Mouse (Mus musculus) heart, embryonic 10.5 days (tissue): ENCODE results near the gene 4921504E06Rik. TPM values are rescaled to one million over a fixed set of nuclear protein-coding genes. Genes with fewer than 3 reads are reported as not detected.

Experiments
- DNase-seq: peaks from one replicate; pipeline ENCODE4 v3.0.0-alpha.2; 2017; ENCODE audit warnings: low spot score
- H3K27ac ChIP-seq: fragments of 300-500 bp; sonication (generic); 2 replicates; pipeline ENCODE4 v1.5.1; 2016; ENCODE audit warnings: mild to moderate bottlenecking
- H3K27me3 ChIP-seq: fragments of 300-500 bp; sonication (generic); 2 replicates; pipeline ENCODE4 v1.6.1; 2016; ENCODE audit warnings: mild to moderate bottlenecking; ENCODE audit not compliant: poor library complexity, insufficient read depth, severe bottlenecking
- H3K36me3 ChIP-seq: fragments of 300-500 bp; sonication (generic); 2 replicates; pipeline ENCODE4 v1.6.1; 2016; ENCODE audit warnings: mild to moderate bottlenecking, moderate library complexity
- H3K4me1 ChIP-seq: fragments of 300-500 bp; sonication (generic); 2 replicates; pipeline ENCODE4 v1.6.1; 2016; ENCODE audit warnings: mild to moderate bottlenecking
- H3K4me3 ChIP-seq: fragments of 300-500 bp; sonication (generic); 2 replicates; pipeline ENCODE4 v1.5.1; 2016; ENCODE audit warnings: mild to moderate bottlenecking, moderate library complexity
- H3K9me3 ChIP-seq: fragments of 300-500 bp; sonication (generic); 2 replicates; pipeline ENCODE4 v1.6.1; 2016; ENCODE audit warnings: mild to moderate bottlenecking, moderate library complexity
- WGBS: fragments of 180-500 bp; shearing (Covaris S2); methylation state at CpG from one replicate; pipeline ENCODE4 v1.1.7; 2016; 5-methylcytosine and 5-hydroxymethylcytosine counted together
- polyA plus RNA-seq: library from polyadenylated mRNA; unstranded; fragments of >200 nt; fragmentation: Nextera tagmentation; extraction: Ambion mirVana; gene quantifications from 2 replicates; pipeline ENCODE4 v1.2.1, GENCODE M21; 2016

The 4921504E06Rik gene
- not detected in 2 replicates for polyA plus RNA-seq

DNA sequence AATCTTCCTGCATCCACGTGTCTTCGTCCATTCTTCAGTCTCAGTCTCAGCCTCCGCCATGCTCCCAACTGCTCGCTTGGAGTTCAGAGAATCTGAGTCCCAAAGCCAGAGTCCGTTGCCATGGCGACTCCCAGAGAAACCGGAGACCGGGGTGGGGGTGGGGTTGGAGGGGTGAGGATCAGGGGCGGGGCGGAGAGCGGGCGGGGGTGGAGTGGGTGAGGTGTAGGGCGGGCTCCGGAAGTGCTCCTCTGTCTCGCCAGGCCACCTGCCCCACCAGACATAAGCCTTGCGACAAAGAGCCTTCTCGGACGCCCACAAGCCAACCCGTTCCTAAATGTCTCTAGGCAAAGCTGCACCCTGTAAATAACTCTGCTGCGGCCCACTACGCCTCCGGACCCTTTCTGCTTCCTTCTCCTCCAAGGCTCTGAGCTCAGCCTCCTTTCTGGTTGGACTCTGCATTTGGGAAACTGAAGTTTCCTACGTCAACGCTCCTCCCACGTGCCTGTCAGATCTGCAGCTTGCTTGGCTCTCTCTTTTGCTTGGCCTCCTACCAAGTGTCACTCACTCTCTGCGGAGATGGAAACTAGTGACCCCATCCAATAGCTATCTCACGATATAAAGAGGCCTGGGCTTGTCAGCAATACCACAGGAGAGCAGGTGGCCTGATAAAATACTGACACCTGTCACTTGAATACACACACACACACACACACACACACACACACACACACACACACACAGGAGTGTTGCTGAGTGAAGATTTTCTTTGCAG lies at the start of gene 4921504E06Rik:
Gene 4921504E06Rik (minus strand): TSS at position 94 of the 772 bp plus-strand sequence.
- WGBS, result 1% methylated on average over 27 of the region's 27 CpGs
- peak within 1 kb of the TSS; percentile 61 for H3K4me3 ChIP-seq
- H3K36me3 ChIP-seq, result no peaks in the 10 kb centered on the region
- no peaks in the 10 kb centered on the region for H3K27me3 ChIP-seq
- peaks cover 31% of the 10 kb centered on the region for H3K4me1 ChIP-seq
- H3K27ac ChIP-seq, result peak within 1 kb of the TSS; percentile 87
- H3K9me3 ChIP-seq, result no peaks in the 10 kb centered on the region
- DNase-seq, result peak; percentile 94

DNA sequence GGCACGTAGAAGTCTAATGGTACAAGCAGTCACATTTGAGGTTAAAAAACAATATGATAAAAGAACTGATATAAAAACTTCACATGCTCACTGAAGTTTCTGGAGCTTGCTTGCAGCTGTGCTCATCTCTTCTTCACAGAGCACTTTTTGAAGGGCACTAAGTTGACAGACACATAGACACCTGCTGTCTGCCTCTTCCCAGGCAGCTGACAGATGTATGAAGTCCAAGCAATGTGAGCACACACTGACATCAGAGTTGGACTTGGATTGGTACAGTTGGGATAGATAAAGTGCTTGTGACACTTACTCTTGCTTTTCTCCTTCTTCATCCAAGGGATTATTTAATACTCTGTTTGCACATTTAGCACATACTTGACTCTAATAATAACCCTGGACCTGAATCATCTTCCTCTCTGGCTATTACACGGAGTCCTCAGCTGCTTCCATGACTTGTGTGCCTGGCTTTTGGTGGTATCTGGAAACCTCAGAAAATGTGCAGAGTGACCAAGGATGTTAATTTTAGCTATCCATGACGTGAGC lies 47.7 kb upstream of the 4921504E06Rik start:
- WGBS, result 75% methylated on average over 3 of the region's 3 CpGs

DNA sequence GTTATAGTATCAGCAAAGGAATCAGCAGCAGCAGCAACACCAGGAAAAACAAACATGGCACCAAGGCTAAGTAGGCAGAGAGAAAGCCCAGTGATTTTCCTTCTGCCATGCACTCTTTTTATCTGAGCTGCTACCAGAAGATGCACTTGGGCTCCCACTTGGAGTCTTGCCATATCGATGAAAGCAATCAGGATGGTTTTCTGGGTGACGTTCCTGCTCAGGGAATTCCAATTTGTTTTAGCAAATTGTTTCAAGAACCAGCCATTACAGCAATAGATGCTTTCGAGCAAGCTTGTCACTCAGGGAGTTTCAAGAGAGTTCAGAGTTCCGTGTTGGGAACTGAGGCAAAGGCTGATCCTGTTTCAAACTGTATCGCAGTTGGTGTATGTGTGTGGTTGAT lies 47.1 kb upstream of the 4921504E06Rik start:
- 81% methylated on average over 5 of the region's 5 CpGs for WGBS
- DNase-seq, result no peak
- Histone ChIP-seq H3K4me1 (no peaks in the 10 kb centered on the region), H3K36me3 (no peaks in the 10 kb centered on the region), H3K27ac (no peak overlapping the region), H3K4me3 (no peak overlapping the region), H3K9me3 (no peaks in the 10 kb centered on the region), H3K27me3 (no peaks in the 10 kb centered on the region)

More for the DNA sequence above, 47.7 kb upstream of the 4921504E06Rik start:
- no peaks in the 10 kb centered on the region for H3K27me3 ChIP-seq
- no peak overlapping the region for H3K4me3 ChIP-seq
- no peaks in the 10 kb centered on the region for H3K36me3 ChIP-seq
- DNase-seq, result no peak
- no peak overlapping the region for H3K27ac ChIP-seq
- no peaks in the 10 kb centered on the region for H3K4me1 ChIP-seq
- H3K9me3 ChIP-seq, result no peaks in the 10 kb centered on the region

DNA sequence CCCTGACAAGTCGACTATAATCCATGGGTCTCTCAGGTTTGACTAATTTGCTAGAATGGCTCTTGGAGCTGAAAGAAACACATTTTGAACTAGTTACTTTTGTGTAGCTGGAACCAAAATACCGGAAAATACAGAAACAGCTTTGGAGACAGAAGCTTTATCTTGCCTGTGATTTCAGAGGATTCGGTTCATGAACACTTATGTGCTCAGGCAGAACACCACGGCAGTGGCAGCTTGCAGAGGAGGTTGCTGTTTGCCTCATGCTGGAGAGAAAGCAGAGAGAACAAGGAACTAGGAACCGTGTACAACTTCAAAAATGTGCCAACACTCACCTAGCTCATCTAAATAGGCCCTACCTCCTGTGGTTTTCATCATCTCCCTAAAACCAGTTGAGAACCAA lies 46.1 kb upstream of the 4921504E06Rik start:
- DNase-seq, result no peak
- H3K27ac ChIP-seq, result no peak overlapping the region
- 73% methylated on average over 5 of the region's 5 CpGs for WGBS
- H3K4me3 ChIP-seq, result no peak overlapping the region
- H3K4me1 ChIP-seq, result no peaks in the 10 kb centered on the region
- no peaks in the 10 kb centered on the region for H3K27me3 ChIP-seq
- no peaks in the 10 kb centered on the region for H3K36me3 ChIP-seq
- H3K9me3 ChIP-seq, result no peaks in the 10 kb centered on the region

DNA sequence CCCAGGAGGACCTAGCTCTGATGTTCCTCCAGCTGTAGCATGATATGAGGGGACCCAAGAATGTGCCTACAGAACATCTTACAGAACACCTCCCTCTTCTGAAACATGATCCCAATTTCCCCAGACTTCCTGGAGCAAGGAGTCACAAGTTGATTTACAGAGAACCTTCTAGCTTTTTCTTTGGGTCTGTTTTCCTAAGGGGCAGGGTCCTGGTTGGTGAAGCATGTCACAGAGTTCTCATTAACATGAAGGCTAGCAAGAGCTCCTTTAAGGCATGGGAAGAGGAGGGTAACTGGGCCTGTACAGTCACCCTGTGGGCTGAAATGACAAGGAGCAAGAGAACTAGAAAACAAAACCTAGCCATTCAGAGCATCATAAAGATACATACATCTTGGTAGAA lies 43.3 kb upstream of the 4921504E06Rik start:
- H3K4me3 ChIP-seq, result no peak overlapping the region
- no peaks in the 10 kb centered on the region for H3K27me3 ChIP-seq
- H3K36me3 ChIP-seq, result no peaks in the 10 kb centered on the region
- no peak overlapping the region for H3K27ac ChIP-seq
- H3K9me3 ChIP-seq, result no peaks in the 10 kb centered on the region
- DNase-seq, result no peak
- H3K4me1 ChIP-seq, result no peaks in the 10 kb centered on the region

DNA sequence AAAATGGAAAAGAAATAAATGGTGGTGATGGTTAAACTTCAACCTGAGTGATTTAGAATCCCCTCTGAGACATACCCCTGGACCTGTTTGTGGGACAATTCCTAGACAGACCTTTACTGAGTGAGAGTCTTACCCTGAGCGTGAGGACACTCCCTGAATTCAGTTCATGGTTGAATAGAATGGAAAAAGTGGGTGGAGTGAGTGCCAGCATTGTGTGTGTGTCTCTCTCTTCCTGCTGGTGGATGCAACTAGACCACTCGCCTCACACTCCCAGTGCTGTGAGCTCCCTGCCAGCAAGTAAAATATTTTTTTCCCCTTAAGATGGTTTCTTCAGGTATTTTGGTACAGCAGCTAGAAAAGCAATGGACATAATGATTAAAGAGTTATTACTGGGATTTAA lies 42.7 kb upstream of the 4921504E06Rik start:
- Histone ChIP-seq H3K27ac (no peak overlapping the region), H3K4me3 (no peak overlapping the region), H3K27me3 (no peaks in the 10 kb centered on the region), H3K36me3 (no peaks in the 10 kb centered on the region), H3K4me1 (no peaks in the 10 kb centered on the region), H3K9me3 (no peaks in the 10 kb centered on the region)
- WGBS, result 63% methylated on average over 2 of the region's 2 CpGs
- DNase-seq, result no peak

DNA sequence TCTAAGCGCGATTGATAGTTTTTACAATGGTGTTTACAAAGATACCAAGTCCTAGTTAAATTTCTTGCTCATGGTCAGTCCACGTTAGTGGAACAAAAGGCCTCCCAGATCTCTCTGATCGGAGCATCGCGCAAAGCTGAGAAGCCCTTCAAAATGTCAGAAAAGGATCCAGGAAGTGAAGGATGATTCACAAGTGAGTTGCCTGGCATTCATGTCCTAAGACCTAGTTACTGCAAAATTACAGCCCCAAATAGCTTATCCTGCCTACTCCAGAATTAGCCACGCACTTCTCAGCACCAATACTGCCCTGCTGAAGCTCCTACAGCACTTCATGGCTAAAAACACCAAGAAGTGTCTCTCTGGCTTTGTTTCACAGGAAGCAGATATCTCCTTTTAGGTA lies 41.1 kb upstream of the 4921504E06Rik start:
- no peak for DNase-seq
- no peak overlapping the region for H3K27ac ChIP-seq
- H3K9me3 ChIP-seq, result no peaks in the 10 kb centered on the region
- no peaks in the 10 kb centered on the region for H3K36me3 ChIP-seq
- no peaks in the 10 kb centered on the region for H3K27me3 ChIP-seq
- WGBS, result 70% methylated on average over 7 of the region's 7 CpGs
- no peak overlapping the region for H3K4me3 ChIP-seq
- H3K4me1 ChIP-seq, result no peaks in the 10 kb centered on the region

DNA sequence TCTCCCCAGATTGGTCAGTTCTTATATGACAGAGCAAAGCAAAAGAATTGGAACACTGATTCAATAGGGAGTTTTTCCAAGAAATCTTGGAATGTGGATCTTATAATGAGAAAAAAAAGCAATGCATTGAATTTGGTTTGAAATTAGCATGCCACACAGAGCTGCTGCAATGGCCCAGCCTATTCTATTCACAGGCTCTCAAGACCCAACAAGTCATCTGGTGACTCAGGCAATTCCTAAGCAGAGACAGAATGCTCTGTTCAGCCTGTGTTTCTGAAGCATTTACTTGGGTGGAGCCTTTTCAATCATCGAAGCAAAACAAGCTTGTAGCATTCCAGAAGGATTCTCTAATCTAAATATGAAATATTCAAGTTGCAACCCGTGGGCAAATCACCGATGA lies 26.1 kb upstream of the 4921504E06Rik start:
- H3K9me3 ChIP-seq, result no peaks in the 10 kb centered on the region
- no peaks in the 10 kb centered on the region for H3K27me3 ChIP-seq
- no peak for DNase-seq
- H3K36me3 ChIP-seq, result no peaks in the 10 kb centered on the region
- no peaks in the 10 kb centered on the region for H3K4me1 ChIP-seq
- no peak overlapping the region for H3K27ac ChIP-seq
- 91% methylated on average over 3 of the region's 3 CpGs for WGBS
- H3K4me3 ChIP-seq, result no peak overlapping the region

DNA sequence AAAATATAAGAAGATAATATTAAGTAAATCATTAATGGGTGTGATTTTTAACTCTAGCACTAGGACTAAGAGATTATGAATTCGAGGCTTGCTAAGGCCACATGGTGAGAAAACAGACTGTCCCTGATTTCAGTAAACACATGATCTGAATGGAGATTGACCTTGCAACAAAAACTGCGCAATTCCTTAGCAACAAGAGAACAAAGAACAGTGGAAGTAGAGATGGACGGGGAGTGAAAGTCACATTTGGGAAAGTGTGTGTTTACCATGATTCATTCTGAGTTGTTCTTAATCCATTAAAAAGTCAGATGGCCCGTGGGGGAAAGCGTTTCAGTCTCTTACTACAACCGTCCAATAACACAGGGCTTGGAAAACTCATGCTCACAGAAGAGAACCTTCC lies 25.5 kb upstream of the 4921504E06Rik start:
- no peaks in the 10 kb centered on the region for H3K4me1 ChIP-seq
- no peak for DNase-seq
- H3K4me3 ChIP-seq, result no peak overlapping the region
- H3K9me3 ChIP-seq, result no peaks in the 10 kb centered on the region
- 83% methylated on average over 6 of the region's 6 CpGs for WGBS
- H3K27ac ChIP-seq, result no peak overlapping the region
- no peaks in the 10 kb centered on the region for H3K36me3 ChIP-seq
- H3K27me3 ChIP-seq, result no peaks in the 10 kb centered on the region

DNA sequence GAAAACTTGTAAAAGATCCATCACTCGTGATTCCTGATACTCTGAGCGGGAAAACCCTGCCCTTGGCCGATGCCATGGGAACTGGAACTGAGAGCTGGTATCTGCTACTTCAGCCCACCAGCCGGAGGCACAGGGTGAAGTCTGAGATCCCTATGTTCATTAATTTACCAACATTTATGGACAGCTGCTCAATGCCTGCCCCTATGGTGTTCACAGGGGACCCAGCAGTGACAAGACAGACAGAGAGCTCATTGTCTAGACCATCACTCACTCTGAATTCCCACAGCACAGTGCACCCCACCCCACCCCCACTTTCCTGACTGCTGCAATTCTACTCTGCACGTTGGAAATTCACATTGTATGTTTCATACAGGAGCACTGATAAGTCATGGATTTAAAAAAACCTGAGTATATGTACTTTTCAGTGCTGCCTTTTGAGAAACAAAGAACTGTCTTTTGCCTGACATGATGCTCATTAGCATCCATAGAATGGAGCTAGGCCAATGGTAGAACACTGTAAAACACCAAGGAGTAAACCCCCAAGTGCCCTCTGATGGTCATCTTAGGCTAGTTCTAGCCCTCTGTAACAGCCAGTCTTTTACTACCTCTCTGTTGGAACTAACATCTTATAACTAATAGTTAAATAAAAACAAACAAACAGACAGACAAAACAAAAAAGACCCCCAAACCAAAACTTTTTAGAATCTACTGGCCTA lies 8.6 kb upstream of the 4921504E06Rik start:
- no peak overlapping the region for H3K27ac ChIP-seq
- no peak overlapping the region for H3K4me3 ChIP-seq
- no peaks in the 10 kb centered on the region; the same call in 1 of the 2 replicates for H3K27me3 ChIP-seq
- 76% methylated on average over 5 of the region's 5 CpGs for WGBS
- no peaks in the 10 kb centered on the region for H3K4me1 ChIP-seq
- no peak for DNase-seq
- no peaks in the 10 kb centered on the region for H3K9me3 ChIP-seq
- no peaks in the 10 kb centered on the region for H3K36me3 ChIP-seq

DNA sequence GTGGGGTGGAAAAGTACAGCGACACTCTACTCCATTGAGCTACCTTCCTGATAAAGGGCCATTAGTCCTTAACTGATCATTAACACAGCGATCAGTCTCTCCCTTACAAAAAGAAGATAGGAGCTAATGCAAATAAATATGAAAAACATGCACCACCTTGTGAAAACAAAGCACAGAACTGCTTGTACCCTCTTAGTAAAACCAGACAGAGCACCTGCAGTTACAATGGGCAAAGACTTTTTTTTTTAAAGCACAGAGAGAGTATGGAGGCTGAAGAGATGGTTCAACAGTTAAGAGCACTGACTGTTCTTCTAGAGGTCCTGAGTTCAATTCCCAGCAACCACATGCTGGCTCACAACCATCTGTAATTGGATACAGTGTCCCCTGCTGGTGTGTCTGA lies 6.9 kb upstream of the 4921504E06Rik start:
- WGBS, result 71% methylated on average over 2 of the region's 2 CpGs
- no peak for DNase-seq
- Histone ChIP-seq H3K36me3 (no peaks in the 10 kb centered on the region), H3K9me3 (no peaks in the 10 kb centered on the region), H3K4me3 (no peak overlapping the region), H3K27ac (no peak overlapping the region), H3K27me3 (no peaks in the 10 kb centered on the region), H3K4me1 (no peaks in the 10 kb centered on the region)

DNA sequence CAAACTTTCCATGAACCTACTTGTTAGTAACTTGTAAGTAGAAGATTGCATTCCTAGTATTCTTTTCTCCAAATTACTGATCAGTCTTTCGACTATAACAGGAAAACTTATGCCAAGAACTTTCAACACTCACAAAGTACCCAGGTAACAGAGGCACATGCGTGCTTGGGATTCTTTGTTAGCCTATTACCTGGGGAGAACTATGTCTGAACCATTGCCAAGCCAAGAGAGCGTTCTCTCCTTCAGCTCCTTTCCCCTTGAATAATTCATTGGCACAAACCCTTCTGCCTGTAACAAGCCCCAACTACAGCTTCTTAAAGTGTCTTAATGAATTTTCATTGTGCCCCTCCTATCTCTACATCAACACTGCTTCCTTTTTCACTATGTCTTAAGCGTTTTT lies 6.4 kb upstream of the 4921504E06Rik start:
- Histone ChIP-seq H3K27ac (no peak overlapping the region), H3K27me3 (no peaks in the 10 kb centered on the region), H3K4me3 (no peak overlapping the region), H3K4me1 (no peaks in the 10 kb centered on the region), H3K9me3 (no peaks in the 10 kb centered on the region), H3K36me3 (no peaks in the 10 kb centered on the region)
- WGBS, result 68% methylated on average over 4 of the region's 4 CpGs
- no peak for DNase-seq

DNA sequence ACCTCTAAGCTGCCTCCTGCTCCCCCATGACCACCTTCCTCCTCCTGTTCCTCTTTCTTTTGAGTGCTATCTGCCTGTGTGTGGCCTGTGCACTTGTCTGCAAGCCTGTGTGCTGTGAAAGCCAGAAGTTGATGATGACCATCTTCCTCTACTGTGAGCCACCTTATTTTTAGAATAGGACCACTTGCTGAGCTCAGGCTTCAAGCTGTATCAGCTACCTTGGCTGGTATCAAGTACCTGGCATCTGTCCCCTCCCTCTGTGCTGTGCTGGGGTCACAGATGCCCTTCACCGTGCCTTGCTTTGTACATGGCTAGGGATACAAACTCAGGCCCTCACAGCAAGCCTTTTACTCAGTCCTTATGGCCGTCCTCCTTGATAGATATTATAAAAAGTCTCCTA lies 2.3 kb downstream of the 4921504E06Rik start:
- Histone ChIP-seq H3K27ac (peak overlapping the region; percentile 87; the same call in 1 of the 2 replicates), H3K27me3 (no peaks in the 10 kb centered on the region), H3K9me3 (no peaks in the 10 kb centered on the region), H3K4me3 (no peak overlapping the region), H3K36me3 (no peaks in the 10 kb centered on the region), H3K4me1 (peaks cover 31% of the 10 kb centered on the region)
- 58% methylated on average over 2 of the region's 2 CpGs for WGBS
- no peak for DNase-seq
